Mouse (Mus musculus) retina, embryonic 14.5 days (tissue): ENCODE data around the gene 4933424G06Rik.
A peak's percentile ranks its signal among the peaks of the same experiment; 100 is the strongest.
"Not testable (repeated sequence)": the region's sequence is repeated elsewhere in the genome, so short reads cannot be mapped to it uniquely, and the experiment has no call there.

Source experiments
- DNase-seq: peaks from one replicate; pipeline ENCODE4 v3.0.0-alpha.2; 2015; ENCODE audit warnings: low spot score

The 4933424G06Rik gene

DNA sequence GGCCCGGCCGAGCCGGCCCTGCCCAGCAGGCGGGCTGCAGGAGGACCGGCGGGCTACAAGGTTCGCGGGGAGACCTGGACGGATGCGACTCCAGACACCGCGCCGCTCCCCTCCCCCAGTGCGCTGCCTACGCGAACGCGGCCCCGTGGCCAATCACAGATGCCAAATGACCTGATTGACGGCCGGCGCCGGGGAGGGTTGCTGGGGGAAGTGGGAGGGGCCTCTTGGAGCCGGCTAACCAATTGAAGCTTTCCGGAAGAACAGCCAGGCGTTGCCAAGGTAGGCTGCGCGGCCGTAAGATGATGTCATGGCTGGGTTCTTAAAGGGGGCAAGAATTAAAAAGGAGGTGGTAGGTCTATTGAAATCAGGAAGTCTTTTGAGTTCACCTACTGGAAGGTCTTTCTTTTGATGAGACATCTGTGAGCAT lies at the start of gene 4933424G06Rik:
Gene 4933424G06Rik (plus strand): TSS at position 296 of the 427 bp plus-strand sequence.
- DNase-seq: peak; percentile 98

DNA sequence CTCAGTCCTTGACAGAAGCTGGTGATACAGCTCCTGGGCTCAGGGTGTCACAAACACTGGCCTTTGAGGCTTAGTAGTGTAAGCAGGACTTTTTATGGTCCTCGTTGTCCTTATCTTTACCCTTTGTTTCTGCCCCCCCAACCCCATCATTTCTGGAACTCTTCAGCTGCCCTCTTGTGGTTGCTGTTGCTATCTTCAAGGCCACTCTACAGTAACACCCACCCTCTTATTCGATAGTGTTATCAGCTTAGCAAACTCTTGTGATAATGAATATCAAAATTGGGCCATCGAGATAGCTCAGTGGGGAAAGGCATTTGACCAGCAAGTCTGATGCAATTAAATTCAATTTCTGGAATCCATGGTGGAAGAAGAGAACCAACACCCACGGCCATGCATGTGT lies 45.5 kb upstream of the 4933424G06Rik start:
- DNase-seq: no peak

DNA sequence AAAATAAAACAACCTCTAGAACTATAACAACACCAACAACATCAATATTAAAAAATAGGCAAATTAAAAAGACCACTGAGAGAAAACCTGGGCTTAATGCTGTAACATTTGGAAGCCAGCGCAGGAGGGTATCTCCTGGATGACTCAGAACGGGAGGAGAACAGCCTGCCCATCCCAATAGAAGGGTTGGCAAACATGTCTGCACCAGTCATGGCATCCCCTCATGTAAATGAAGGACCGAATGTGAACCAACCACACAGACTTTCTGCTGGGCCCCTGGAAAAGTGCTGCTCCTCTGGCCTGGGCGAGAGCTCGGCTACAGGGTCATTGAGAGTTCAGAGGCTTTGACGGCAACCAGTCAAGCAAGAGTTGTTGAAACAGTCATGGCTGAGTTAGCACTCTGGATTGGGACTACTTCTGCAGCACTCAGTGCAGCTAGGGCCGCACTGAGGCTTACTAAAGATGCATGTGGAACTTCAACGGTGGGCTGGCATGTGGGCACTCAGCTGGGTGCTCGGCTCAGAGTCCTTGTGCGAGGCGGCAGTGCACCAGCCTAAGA lies 44.7 kb upstream of the 4933424G06Rik start:
- no peak for DNase-seq

DNA sequence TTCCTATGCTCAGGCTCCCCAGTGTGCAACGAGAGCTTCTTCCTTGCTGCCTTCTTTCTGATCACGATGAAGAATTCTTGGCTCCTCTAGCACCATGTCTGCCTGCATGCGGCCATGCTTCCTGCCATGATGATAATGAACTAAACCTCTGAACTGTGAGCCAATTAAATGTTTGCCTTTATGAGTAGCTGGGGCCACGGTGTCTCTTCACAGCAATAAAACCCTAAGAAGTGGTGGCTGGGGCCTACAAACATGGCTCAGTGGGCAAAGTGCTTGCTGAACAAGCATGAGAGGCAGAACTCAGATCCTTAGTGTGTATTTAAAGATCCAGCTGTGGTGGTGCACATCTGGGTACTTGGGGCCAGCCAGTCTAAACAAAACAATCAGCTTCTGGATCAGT lies 44.0 kb upstream of the 4933424G06Rik start:
- DNase-seq: no peak

DNA sequence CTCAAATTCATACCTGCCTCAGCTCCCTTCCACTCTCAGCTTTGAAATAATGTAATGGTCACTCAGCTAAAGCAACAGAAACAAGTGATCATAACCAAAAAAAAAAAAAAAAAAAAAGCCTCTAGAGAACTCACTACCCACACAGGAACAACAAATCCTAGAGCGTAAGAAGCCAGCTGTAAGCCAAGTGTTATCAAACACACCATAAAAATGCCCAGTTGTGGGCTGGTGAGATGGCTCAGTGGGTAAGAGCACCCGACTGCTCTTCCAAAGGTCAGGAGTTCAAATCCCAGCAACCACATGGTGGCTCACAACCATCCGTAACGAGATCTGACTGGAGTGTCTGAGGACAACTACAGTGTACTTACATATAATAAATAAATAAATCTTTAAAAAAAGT lies 41.9 kb upstream of the 4933424G06Rik start:
- DNase-seq: not testable (repeated sequence)

DNA sequence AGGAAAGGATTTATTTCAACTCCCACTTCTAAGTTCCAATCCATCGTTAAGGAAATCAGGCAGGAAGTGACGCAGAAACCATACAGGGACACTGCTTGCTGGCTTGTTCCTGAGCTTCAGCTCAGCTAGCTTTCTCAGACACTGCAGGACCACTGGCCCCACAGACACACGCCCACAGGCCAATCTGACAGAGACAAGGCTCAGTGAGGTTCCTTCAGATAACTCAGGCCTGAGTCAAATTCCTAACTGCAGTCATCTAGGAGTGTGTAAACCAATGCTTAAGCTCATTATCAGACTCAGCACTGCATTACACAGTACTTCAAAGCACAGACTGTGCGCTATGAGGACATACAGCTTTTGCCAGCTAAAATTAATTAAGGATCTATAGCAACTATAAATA lies 39.7 kb upstream of the 4933424G06Rik start:
- no peak for DNase-seq

DNA sequence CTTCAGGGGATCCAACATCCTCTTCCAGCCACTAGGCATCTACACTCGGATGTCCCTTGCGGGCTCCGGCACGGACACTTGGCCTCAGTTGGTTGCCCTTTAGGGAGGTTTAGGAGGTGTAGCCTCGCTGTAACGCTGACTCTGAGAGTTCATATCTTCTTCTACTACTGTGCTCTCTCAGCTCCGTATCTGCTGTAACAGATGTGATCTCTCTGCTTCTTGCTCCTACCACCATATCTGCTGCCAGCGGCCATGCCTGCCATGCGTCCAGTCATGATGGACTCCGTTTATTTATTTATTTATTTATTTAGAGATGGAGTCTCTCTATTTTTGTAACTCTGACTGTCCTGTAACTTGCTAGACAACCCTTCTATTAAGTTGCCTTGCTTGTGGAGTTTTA lies 38.7 kb upstream of the 4933424G06Rik start:
- no peak for DNase-seq

DNA sequence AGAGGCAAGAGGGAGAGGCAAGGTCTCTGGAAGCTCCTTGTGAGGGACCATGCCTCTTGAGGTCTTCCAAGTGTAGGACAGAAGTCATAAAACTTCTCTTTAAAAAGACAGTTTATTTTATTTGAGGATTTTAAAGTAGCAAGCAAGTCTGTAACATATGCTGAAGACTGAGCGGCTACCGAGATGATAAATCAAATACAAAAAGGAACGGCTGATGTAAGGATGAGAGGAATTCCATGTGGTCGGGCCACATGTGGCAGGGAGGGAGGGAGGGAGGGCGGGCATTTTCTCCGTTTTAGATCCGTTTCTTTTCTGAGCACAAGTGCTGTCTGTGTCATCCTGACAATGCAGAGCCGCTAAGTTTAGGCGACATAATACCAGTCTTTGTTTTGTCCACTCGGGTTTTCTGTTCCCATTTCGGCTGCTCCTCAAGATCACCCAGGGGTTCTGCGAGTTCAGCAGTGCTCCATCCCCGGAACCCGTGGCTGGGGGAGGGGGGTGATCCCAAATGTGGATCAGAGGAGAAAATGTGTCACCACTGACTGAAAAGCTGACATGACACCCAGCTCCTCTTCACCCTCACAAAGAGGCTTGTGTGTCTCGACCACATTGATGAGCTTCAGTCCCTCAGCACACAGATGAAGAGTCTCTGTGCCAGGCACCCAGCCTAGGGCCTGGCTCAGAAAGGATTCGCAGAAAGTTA lies 37.1 kb upstream of the 4933424G06Rik start:
- no peak for DNase-seq

DNA sequence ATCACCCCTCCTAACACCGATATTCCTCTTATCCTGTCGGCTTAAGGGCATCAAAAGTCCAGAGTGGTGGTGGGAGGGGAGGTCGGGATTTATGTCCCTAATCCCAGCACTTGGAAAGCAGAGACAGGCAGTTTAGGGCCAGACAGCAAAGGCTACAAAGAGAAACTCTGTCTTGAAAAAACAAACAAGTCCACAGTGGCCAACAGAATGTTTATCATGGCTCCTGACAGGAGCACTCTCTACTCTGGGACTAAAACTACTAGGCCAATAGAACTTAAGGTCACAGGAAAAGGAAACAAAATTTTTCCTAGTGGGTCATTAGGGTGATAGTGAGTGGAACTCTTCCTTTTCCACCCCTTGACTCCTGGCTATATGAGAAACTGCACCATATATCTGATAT lies 35.0 kb upstream of the 4933424G06Rik start:
- no peak for DNase-seq

DNA sequence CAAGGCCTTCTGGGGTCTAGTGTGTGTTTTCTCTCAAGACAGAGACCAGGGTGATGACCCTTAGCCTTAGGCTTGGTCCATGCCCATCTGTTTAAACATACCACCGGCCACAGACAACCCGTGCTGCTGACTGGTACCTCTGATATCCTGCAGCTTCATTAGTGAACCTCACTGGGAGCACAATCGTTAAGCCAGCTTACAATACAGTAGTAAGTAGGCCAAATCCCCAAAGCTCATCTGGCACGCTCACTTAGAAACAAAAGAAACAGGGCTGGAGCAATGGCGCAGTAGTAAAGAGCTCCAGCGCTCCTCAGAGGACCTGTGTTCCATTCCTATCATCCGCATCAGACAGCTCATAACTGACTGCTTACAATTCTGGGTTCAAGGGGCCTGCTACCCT lies 29.1 kb upstream of the 4933424G06Rik start:
- peak; percentile 63 for DNase-seq

DNA sequence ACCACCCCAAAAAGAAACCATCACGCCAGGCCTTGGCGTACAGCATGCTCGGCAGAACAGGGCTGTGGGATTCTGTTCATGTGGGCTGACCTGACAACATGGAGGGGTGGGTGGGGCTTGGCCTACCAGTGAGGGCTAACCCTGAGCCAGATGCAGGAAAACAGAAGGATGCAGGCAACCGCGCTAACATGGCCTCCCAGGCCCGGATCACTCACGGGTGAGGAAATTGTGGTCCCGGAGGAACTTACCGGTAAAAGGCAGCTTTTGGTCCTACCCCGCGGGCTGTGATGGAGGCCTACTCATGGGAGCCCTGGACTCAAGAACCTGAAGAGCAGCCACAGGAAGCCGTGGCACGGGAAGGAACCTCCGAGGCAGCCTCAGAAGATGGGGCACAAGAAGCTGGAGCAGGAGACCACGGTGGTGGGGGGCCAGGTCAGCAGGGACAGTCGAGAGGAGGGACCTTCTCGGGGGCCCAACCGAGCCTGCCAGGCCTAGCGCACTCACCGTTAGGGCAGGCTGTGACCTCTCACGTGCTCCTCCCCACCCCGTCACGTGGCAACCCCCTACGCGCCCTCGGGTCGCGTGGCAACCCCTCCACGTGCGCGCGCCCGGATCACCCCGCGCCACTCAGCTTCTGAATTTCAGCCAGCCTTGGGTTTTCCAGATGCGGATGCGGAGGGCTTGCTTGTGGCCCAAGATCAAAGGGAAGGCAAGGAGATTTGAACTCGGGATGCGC lies 27.2 kb upstream of the 4933424G06Rik start, which contains the start of gene Fam178b:
Gene Fam178b (minus strand): TSS at position 564 of the 736 bp plus-strand sequence.
- no peak for DNase-seq

DNA sequence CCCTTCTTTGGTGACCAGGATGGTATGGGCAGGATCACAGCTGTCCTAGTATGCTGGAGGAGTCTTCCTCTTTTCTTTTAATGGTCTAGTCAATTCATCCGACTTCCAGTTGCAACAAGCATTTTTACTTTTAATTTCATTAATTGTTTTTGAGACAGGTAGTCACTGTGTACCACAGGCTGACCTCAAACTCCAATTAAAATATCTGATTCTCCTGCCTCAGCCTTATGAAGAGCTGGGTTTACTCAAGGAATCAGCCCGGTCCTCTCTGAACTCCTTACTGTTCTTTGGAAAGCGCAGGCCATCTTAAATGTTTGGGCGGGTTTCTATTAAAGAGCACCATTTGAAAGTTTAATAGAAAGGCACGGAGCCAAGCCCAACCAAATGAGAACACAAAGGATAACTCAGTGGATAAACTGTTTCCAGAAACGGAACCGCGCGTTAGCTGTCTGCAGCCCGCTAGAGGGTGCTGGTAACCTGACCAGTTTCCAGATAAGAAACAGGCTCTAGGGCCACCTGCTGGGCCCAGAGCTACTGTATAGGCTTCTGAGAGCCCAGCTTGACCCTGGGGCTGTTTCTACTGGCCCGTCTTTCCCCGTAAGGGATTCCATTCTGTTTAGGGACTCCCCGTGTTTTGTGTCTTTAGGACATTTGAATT lies 26.0 kb upstream of the 4933424G06Rik start:
- DNase-seq: peak; percentile 86

DNA sequence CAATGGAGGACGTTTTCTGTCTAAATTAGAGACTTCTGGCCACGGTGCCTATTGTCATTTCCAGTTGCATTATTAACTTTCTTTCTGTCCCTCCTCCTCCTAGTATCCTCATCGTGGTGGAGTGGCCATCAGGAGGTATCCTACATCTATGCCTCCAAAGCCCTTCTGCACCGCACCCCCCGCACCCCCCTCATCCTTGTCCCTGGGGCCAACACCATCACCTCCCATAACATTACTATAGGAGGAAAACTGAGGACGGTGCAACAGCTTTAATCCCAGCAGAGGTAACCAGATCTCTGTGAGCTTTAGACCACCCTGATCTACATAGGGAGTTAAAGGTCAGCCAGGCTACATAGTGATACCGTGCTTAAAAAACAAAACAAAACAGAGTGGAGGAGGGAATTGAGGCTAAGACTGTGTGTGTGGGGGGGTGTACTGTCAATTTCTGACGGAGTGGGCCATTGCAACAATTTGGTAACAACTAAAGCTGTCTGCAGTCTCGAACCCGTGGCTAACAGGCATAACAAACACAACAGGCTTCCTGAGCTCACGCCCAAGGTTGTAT lies 19.2 kb upstream of the 4933424G06Rik start:
- no peak for DNase-seq

DNA sequence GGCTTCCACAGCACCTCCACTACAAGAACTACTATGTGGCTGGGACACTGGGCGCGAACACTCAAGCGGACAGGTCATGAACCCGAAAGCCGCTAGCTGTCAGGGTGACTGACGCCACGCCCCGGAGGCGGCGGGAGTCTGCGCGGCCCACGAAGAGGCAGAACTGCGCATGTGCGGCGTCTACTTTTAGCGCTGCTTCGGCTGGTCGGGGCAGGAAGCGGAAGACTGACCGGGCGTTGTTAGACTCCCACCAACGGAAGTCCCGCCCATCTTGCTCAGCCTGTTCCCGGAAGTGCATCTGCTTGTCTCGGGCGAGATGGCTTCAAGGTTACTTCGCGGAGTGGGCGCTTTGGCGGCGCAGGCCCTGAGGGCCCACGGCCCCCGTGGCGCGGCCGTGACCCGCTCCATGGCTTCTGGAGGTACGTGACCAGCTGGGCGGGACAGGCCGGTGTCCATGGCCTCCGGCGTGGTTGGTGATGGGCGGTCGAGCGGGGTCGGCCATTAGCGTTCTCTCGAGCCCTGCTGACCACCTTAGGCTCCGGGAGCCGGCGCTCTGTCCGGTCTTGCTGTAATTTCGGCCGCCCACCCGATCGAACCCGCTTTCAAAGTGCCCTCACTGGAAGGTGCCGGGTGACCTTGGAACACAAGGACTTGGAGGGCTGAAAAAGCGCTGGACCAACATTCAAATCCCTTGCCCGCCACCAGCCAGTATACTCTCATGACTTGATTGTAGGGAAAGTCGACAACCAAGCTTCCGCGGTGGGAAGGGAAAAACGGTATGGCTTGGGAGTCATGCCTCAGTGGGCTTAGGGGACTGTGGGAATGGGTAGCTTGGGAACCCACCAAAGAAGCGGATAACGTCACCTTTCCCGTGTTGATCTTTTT lies 18.4 kb upstream of the 4933424G06Rik start, which contains the start of gene Cox5b:
Gene Cox5b (plus strand): TSS at position 179 of the 885 bp plus-strand sequence.
- DNase-seq: peak; percentile 100

DNA sequence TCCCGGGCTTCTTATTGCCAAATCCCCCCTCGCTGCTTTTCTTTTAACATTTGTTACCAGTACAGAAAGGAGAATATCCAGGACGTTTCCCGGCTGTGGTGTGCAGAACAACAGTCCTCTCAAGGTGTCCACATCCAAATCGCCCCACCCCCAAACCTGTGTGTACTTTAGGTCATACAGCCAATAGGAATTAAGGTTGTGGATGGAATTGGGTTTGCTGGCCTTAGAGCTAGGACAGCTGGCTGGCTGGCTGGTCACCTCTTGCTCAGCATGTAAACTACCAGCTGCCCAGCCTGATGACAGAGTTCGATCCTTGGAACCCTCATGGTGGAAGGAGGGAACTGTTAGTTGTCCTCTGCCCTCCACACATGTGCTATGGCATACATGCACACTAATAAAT lies 15.1 kb upstream of the 4933424G06Rik start:
- no peak for DNase-seq

DNA sequence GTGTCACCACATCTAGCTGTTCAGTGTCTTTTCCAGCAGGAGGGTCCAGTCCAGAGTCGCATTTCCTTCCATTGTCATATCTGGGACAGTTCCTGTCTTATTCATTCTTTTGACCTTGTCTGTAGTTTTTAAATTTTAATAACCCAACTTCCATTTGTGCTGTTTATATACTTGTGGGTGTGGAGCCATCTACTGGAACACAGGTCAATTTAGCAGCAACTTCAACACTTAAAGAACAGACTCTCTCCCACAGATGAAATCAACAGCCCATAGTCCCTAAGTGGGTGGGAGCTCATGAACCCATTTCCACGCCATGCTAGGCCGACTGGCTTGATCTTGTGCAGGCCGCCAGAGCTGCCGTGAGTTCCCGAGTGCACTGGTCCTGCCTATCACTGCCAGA lies 13.5 kb upstream of the 4933424G06Rik start:
- DNase-seq: no peak

DNA sequence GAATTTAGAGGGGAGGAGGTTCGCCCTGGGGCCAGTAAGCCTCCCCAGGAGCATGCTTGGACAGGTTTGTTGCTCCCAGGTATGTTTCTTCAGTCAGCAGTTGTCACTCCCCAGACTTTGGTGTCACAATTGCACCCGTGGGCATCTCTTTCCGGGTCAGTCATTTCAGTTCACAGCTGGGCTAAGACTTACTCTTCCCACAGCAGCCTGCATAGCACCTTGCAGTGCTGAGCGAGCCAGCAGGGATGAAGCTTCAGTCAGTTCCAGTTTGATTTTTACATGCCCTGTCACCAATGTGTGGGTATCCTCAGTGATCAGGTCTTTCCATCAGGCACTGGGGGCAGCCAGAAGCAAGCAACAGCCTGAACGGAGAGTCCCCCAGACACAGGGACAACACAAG lies 12.9 kb upstream of the 4933424G06Rik start:
- DNase-seq: no peak

DNA sequence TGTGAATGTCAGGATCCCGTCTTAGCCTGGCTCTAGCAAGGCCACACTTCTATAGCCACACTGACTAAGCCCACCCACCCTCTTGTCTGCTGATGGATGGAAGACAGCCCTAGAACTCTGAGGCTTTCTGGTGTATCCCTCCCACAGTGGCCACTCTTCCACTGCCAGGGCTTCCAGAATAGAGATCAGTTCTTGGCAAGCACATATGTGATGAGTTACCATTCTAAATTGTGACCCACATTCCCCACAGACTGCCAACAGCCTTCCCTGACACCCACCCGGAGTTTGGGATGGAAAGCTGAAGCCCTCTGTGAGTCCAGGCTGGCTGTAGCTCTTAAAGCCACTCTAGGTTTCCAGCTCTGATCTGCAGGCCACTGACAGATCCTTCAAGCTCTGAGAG lies 2.8 kb upstream of the 4933424G06Rik start:
- DNase-seq: no peak

DNA sequence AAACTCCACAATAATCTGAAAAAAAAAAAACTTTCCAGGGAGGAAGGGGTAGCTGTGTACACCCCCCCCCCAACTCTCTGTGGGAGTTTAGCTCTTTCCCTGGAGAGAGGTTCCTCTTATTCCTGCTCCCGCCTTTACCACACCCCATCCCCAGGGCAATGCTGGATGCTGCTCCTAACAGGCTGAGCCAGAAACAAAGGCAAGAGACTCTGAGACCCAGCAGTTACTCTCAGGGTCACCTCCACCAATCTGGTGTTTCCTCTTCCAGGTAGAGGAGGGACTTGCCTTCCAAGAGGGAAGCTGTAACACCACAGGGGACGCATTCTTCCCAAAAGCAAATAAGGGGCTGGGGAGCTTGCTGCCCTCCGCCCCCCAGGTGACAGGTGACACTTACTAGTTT lies 2.2 kb upstream of the 4933424G06Rik start:
- no peak for DNase-seq

DNA sequence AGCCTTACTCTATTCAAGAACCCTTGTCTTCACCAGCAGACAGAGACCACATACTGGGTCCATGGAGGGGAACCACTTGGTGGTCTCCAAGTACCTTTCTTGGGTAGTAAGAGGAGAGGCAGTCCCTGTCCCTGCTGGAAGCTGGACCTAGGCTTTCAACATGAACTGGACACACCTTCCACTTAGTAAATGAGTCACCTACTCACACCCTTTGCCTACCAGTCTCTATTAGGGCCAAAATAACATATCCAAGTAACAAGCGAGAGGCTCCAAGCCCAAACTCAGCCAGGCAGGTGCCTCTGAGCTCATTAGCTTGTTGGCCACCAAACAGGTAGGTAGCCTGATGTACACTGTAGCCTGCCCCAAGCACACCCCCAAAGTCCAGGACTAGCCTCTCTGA lies 1.3 kb upstream of the 4933424G06Rik start:
- no peak for DNase-seq
